Mouse (Mus musculus) embryonic fibroblast, embryonic 13.5 days (primary cell): ENCODE measurements around the gene Yars2.

Experiments
- CTCF ChIP-seq: IDR thresholded peaks from 2 replicates; pipeline ENCODE4 v1.5.1; 2011; ENCODE audit warnings: mild to moderate bottlenecking, control low read depth, low read length, moderate library complexity, borderline replicate concordance; ENCODE audit not compliant: insufficient read depth
- POLR2A ChIP-seq: IDR thresholded peaks from 2 replicates; pipeline ENCODE4 v1.6.1; 2011; ENCODE audit warnings: low read depth, mild to moderate bottlenecking, control low read depth, low read length, moderate library complexity

DNA sequence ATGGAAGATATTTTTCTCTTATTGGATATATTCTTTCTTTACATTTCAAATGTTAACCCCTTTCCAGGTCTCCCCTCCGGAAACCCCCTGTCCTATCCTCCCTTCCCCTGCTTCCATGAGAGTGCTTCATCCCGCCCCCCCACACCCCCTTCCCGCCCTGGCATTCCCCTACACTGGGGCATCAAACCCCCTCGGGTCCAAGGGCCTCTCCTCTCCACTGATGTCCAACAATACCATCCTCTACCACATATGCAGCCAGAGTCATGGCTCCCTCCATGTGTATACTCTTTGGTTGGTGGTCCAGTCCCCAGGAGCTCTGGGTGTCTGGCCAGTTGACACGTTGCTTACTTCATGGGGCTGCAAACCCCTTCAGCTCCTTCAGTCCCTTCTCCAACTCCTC is 8.6 kb downstream of the Yars2 start:
- no peak for TF ChIP-seq CTCF
- no peak for TF ChIP-seq POLR2A
